Mouse (Mus musculus) liver, adult 2 months (tissue): ENCODE data around the gene Tnik. TPM values are rescaled to one million over a fixed set of nuclear protein-coding genes. Genes with fewer than 3 reads are reported as not detected.

Experiments
- DNase-seq: peaks from one replicate; pipeline ENCODE4 v3.0.0-alpha.2; 2011; ENCODE audit warnings: low read depth, low spot score; ENCODE audit errors: extremely low read depth
- H3K27ac ChIP-seq: fragments of 200-500 bp; replicated peaks from 2 replicates; pipeline ENCODE4 v1.5.1; 2012; ENCODE audit warnings: low read depth, mild to moderate bottlenecking, control low read depth, inconsistent platforms, low read length; ENCODE audit not compliant: insufficient read depth
- H3K27me3 ChIP-seq: fragments of 200-500 bp; 2 replicates; pipeline ENCODE4 v1.6.1; 2012; ENCODE audit warnings: mild to moderate bottlenecking, moderate library complexity, low read length, inconsistent platforms; ENCODE audit not compliant: control insufficient read depth, insufficient read depth
- H3K36me3 ChIP-seq: fragments of 200-500 bp; 2 replicates; pipeline ENCODE4 v1.6.1; 2012; ENCODE audit warnings: low read length, inconsistent platforms; ENCODE audit not compliant: control insufficient read depth, insufficient read depth
- H3K4me1 ChIP-seq: fragments of 200-500 bp; 2 replicates; pipeline ENCODE4 v1.6.1; 2011; ENCODE audit warnings: low read length; ENCODE audit not compliant: control insufficient read depth, insufficient read depth
- H3K4me3 ChIP-seq: fragments of 200-500 bp; 2 replicates; pipeline ENCODE4 v1.5.1; 2011; ENCODE audit warnings: low read depth, mild to moderate bottlenecking, control low read depth, low read length, moderate library complexity; ENCODE audit not compliant: insufficient read depth
- H3K79me2 ChIP-seq: fragments of 200-500 bp; 2 replicates; pipeline ENCODE4 v1.6.1; 2012; ENCODE audit warnings: inconsistent platforms, mild to moderate bottlenecking, low read length, moderate library complexity; ENCODE audit not compliant: control insufficient read depth, insufficient read depth
- H3K9ac ChIP-seq: fragments of 200-500 bp; 2 replicates; pipeline ENCODE4 v1.6.1; 2012; ENCODE audit warnings: low read depth, mild to moderate bottlenecking, control low read depth, inconsistent platforms, low read length
- CTCF ChIP-seq: fragments of 200-500 bp; IDR thresholded peaks from 2 replicates; pipeline ENCODE4 v1.5.1; 2011; ENCODE audit warnings: low read depth, low read length, control low read depth
- POLR2A ChIP-seq: fragments of 200-500 bp; IDR thresholded peaks from 2 replicates; pipeline ENCODE4 v1.6.1; 2011; ENCODE audit warnings: low read length, control low read depth; ENCODE audit not compliant: insufficient read depth; ENCODE audit errors: extremely low read depth
- WGBS: fragments of 180-500 bp; shearing (Covaris S2); methylation state at CpG from one replicate; pipeline ENCODE4 v1.1.7; 2018; 5-methylcytosine and 5-hydroxymethylcytosine counted together
- polyA plus RNA-seq: library from polyadenylated mRNA; depleted of rRNA; stranded (reverse); fragments of >200 nt; gene quantifications from 2 replicates; pipeline ENCODE4 v1.2.3, GENCODE M21; 2012
- total RNA-seq: library from RNA; depleted of rRNA; stranded (reverse); fragments of >200 nt; gene quantifications from 2 replicates; pipeline ENCODE4 v1.2.3, GENCODE M21; 2014

The Tnik gene
- total and polyA plus RNA-seq, 2 experiments: 1.2 to 2.8 TPM

DNA sequence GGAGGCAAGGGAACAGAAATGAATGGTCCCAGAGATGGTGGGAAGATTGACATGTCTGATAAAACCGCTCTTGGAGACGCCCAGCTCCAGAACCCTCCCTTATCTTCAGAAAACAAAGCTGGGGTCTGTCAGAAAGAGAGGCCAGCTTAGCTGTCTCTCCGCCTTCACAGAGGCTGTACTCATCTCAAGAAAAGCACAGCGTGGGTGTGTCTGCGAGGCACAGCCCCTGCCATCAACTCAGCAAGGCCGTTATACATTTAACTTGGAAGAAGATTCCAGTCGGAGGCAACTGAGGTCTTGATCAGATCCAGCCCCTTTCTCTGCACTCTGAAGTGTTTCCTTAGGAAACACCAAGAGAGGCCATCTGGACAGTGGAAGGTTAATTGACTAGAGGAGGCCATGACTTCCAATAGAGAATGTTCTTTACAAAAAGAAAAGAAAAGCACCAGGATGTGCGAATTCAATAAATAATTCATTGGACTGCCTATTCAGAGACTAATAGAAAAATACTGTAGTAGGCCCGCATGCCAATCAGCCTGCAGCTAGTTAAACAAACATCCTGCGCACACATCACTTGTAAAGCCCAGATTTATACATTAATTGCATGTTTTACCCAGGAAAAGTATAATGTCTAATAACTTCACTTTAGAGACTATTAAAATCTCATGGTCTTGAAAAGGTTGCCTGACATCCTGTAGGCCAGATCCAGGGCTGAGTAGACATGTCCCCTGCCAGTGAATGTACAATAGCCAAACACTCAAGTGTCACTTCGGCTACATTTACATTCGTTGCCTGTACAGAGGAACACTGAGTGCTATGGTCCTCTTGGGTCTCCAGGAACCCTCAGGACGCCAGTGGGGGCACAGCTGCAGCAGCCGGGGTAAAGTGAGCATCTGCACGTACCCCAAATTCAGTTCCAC is 38.3 kb upstream of the Tnik start:
- no peak for TF ChIP-seq POLR2A
- no peak for TF ChIP-seq CTCF
- DNase-seq: no peak
- no peak overlapping the region for H3K27ac ChIP-seq
- no peaks in the 10 kb centered on the region for H3K4me1 ChIP-seq
- H3K36me3 ChIP-seq: no peaks in the 10 kb centered on the region
- H3K79me2 ChIP-seq: no peaks in the 10 kb centered on the region
- H3K27me3 ChIP-seq: no peaks in the 10 kb centered on the region
- H3K4me3 ChIP-seq: no peak overlapping the region
- 75% methylated on average over 15 of the region's 15 CpGs for WGBS
- no peak overlapping the region for H3K9ac ChIP-seq

DNA sequence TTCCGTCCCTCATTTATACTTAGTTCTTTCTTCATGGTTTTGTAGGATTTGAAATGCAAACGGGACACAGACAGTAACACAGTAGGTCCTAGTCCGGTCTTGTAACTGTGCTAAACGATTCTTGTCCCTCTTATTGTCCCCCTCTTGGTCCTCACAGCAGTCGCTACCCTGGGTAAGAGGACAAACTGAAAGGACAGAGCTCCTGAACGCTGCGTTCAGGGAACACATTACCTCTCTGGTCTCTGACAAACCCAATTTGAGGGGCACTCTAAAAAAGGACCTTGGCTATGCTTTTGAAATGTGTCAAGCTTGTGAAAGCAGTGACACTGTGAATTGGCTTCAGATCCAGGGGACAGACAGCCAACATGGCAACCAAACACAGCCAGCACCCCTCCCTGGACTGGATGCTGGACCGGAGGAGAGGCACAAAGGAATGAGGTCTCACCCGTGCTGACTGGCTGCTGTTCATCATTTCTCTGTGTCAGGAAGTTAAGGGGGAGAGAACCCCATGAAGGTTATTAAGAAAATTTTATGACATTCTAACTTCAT is 37.6 kb upstream of the Tnik start:
- no peak overlapping the region for H3K4me3 ChIP-seq
- DNase-seq: no peak
- no peaks in the 10 kb centered on the region for H3K36me3 ChIP-seq
- H3K27me3 ChIP-seq: no peaks in the 10 kb centered on the region
- no peaks in the 10 kb centered on the region for H3K79me2 ChIP-seq
- WGBS: 88% methylated on average over 9 of the region's 9 CpGs
- no peak overlapping the region for H3K27ac ChIP-seq
- TF ChIP-seq POLR2A: no peak
- TF ChIP-seq CTCF: no peak
- H3K4me1 ChIP-seq: no peaks in the 10 kb centered on the region
- H3K9ac ChIP-seq: no peak overlapping the region

DNA sequence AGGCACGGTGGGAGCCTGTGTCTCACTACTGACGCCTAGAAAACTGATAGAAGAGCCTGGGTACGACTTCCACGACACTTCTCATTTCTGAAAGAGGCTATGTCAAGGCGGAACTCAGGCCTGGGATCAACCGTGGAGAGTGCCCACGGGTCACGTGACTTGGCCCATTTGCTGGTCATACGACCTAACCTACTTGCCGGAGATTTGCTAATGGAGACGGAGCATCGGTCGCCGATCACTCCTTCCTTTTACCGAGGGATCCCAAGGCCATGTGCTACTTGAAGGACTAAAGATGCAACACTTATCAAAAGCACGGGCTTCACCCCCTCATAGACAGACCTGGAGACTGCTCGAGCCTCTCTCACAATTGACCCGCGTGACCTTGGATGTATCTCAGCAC is 36.8 kb upstream of the Tnik start:
- Histone ChIP-seq H3K9ac (no peak overlapping the region), H3K27ac (no peak overlapping the region), H3K79me2 (no peaks in the 10 kb centered on the region), H3K4me3 (no peak overlapping the region), H3K4me1 (no peaks in the 10 kb centered on the region), H3K36me3 (no peaks in the 10 kb centered on the region), H3K27me3 (no peaks in the 10 kb centered on the region)
- TF ChIP-seq POLR2A (no peak), CTCF (no peak)
- 91% methylated on average over 19 of the region's 19 CpGs for WGBS
- DNase-seq: no peak

DNA sequence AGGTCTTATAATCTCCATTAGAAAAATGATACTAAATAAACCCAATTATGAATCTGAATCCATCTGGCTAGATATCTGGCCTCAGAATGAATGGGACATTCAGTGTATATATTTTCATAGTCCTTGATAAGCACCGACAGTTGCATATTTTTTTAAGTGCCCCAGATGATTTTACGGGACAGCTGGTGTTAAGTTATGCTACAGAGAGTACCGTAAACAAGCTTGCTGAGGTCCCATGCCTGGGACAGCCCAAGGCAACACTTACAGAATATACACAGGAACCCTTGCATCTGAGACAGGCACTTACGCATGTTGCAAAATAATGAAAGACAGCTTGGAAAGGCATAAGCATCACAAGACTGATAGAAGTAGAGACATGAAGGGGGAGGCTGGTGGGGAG is 34.1 kb upstream of the Tnik start:
- Histone ChIP-seq H3K36me3 (no peaks in the 10 kb centered on the region), H3K79me2 (no peaks in the 10 kb centered on the region), H3K4me3 (no peak overlapping the region), H3K4me1 (no peaks in the 10 kb centered on the region), H3K9ac (no peak overlapping the region), H3K27ac (no peak overlapping the region), H3K27me3 (no peaks in the 10 kb centered on the region)
- no peak for DNase-seq
- TF ChIP-seq POLR2A (no peak), CTCF (no peak)
- 86% methylated on average over 4 of the region's 4 CpGs for whole genome bisulfite sequencing

DNA sequence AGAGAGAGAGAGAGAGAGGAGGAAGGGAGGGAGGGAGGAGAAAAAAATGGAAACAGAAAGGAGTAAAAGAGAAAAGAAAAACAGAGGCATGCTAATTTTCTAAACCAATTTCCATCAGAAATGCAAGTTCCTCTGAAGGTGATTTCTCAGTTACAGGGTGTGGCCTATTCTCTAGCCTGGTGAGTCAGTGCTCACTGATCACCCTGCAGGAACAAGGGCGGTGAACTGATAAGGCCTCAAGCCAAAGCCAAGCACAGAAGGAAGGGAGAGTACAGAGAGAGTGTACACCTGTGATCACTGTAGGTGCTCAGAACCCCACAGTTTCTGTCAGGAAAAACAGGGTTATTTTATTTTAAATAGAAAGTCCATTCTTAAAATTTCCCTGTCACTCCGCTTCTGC is 33.5 kb upstream of the Tnik start:
- DNase-seq: no peak
- TF ChIP-seq POLR2A (no peak), CTCF (no peak)
- Histone ChIP-seq H3K27me3 (0 out of 2 replicates have a peak, but pooled peaks cover 2% of the 10 kb centered on the region), H3K79me2 (no peaks in the 10 kb centered on the region), H3K9ac (no peak overlapping the region), H3K4me3 (no peak overlapping the region), H3K36me3 (no peaks in the 10 kb centered on the region), H3K27ac (no peak overlapping the region), H3K4me1 (no peaks in the 10 kb centered on the region)
- WGBS: 85% methylated on average over 2 of the region's 2 CpGs

DNA sequence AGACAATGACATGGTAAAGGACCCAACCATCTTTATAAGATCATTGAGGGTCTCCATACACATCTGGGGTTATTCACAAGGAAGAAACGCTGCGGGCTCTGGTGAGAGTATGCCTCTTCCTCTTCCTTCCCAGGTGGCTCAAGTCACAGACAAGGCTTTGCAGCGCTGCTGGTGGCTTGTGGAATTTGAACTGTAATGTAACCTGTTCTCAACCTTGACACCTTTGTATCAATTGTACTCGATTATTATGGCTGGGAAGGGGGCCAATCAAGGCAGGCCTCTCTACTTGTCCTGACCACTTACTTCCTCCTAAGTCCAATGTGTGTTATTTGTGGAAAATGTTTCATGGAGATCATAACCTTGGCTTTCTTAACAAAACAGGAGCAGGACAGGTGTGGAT is 30.1 kb upstream of the Tnik start:
- Histone ChIP-seq H3K27me3 (0 out of 2 replicates have a peak, but pooled peaks cover 2% of the 10 kb centered on the region), H3K4me3 (no peak overlapping the region), H3K4me1 (no peaks in the 10 kb centered on the region), H3K27ac (no peak overlapping the region), H3K9ac (no peak overlapping the region), H3K79me2 (no peaks in the 10 kb centered on the region), H3K36me3 (no peaks in the 10 kb centered on the region)
- no peak for DNase-seq
- no peak for TF ChIP-seq POLR2A
- TF ChIP-seq CTCF: no peak
- 85% methylated on average over 4 of the region's 4 CpGs for WGBS
